Comparison of ENCODE assay signal across 11 mouse cellular contexts in genomic region chr9:20703832-20704380, GRCm38 (mm10). TPM values are rescaled to one million over a fixed set of nuclear protein-coding genes. Genes with fewer than 3 reads are reported as not detected.
DNase-seq lines count a peak whose midpoint lies in the region; ATAC-seq and TF ChIP-seq lines count a peak whose summit lies in the region.
"Had no signal": no experiment of that assay in that cellular context is flagged by ENCODE, and none has a peak within 500 bp of the region (broad histone marks: within the 10 kb centered on the region; RNA-seq: fewer than 3 reads in every experiment).

No protein-coding gene starts in this region.

- 0 out of 2 replicates have a peak, but pooled peaks have one; percentile 35 for ATAC-seq in embryonic facial prominence, embryonic 11.5 days (replicated peaks; ENCODE audit: insufficient number of reproducible peaks, low FRiP score, low TSS enrichment, low read depth)
- ATAC-seq in midbrain, embryonic 12.5 days (ENCODE audit: low FRiP score, low read depth): peak; percentile 81
- ATAC-seq: CD4-positive, CD25-positive, alpha-beta regulatory T cell, adult 4 months; liver, embryonic 12.5 days had no signal

- H3K4me3 ChIP-seq in layer of hippocampus, adult 2 months: no peak overlapping the region
- H3K4me3 ChIP-seq in embryonic facial prominence, embryonic 11.5 days (ENCODE audit: low read depth, low read length): no peak overlapping the region
- H3K4me3 ChIP-seq in gastrocnemius, adult 2 months: no peak overlapping the region
- no peak overlapping the region for H3K4me3 ChIP-seq in midbrain, embryonic 12.5 days
- H3K4me3 ChIP-seq: liver, embryonic 12.5 days had no signal

- H3K4me1 ChIP-seq in embryonic facial prominence, embryonic 11.5 days (ENCODE audit: control insufficient read depth, insufficient read depth, low read length): no peaks in the 10 kb centered on the region
- H3K4me1 ChIP-seq in midbrain, embryonic 12.5 days: peaks cover 13% of the 10 kb centered on the region
- H3K4me1 ChIP-seq: liver, embryonic 12.5 days had no signal

- DNase-seq in layer of hippocampus, adult 2 months (ENCODE audit: low spot score in 2 of 2): no peak
- no peak for DNase-seq in layer of hippocampus, adult 18-20 months (ENCODE audit: low spot score in 2 of 2)
- DNase-seq in embryonic facial prominence, embryonic 11.5 days (ENCODE audit: low spot score): no peak
- DNase-seq in gastrocnemius, adult 2 months: peak; percentile 47
- no peak for DNase-seq in kidney, postnatal 10 days
- no peak for DNase-seq in spleen, adult 12 weeks (ENCODE audit: low spot score)
- DNase-seq in lung, postnatal 10 days: no peak

- H3K36me3 ChIP-seq in embryonic facial prominence, embryonic 11.5 days (replicated peaks; ENCODE audit: control insufficient read depth, insufficient read depth, low read depth, low read length): no peaks in the 10 kb centered on the region
- no peaks in the 10 kb centered on the region for H3K36me3 ChIP-seq in midbrain, embryonic 12.5 days
- H3K36me3 ChIP-seq: liver, embryonic 12.5 days had no signal

- 59% methylated on average over 8 of the region's 8 CpGs for WGBS in embryonic facial prominence, embryonic 11.5 days
- WGBS in midbrain, embryonic 12.5 days: 43% methylated on average over 8 of the region's 8 CpGs

- no peaks in the 10 kb centered on the region for H3K9me3 ChIP-seq in embryonic facial prominence, embryonic 11.5 days (replicated peaks; ENCODE audit: control insufficient read depth, low read length)
- H3K9me3 ChIP-seq in midbrain, embryonic 12.5 days: no peaks in the 10 kb centered on the region
- H3K9me3 ChIP-seq: liver, embryonic 12.5 days had no signal

- no peak overlapping the region for H3K4me2 ChIP-seq in embryonic facial prominence, embryonic 11.5 days (ENCODE audit: low read depth, low read length)
- peak overlapping the region; percentile 24 for H3K4me2 ChIP-seq in midbrain, embryonic 12.5 days (replicated peaks)
- H3K4me2 ChIP-seq: liver, embryonic 12.5 days had no signal

- H3K9ac ChIP-seq in embryonic facial prominence, embryonic 11.5 days (replicated peaks; ENCODE audit: low read length): no peak overlapping the region
- no peak overlapping the region for H3K9ac ChIP-seq in midbrain, embryonic 12.5 days (replicated peaks)
- H3K9ac ChIP-seq: liver, embryonic 12.5 days had no signal

- TF ChIP-seq CTCF in layer of hippocampus, adult 2 months (conservative IDR thresholded peaks at IDR 0.05): no peak
- TF ChIP-seq CTCF in gastrocnemius, adult 2 months (IDR thresholded peaks at IDR 0.05): no peak

- no peaks in the 10 kb centered on the region for H3K27me3 ChIP-seq in embryonic facial prominence, embryonic 11.5 days (ENCODE audit: control insufficient read depth, insufficient read depth, low read length)
- H3K27me3 ChIP-seq in midbrain, embryonic 12.5 days: no peaks in the 10 kb centered on the region
- H3K27me3 ChIP-seq: liver, embryonic 12.5 days had no signal

- intact Hi-C loops in gastrocnemius, adult 2 months (cut with DNase I): no loop called here

- peak overlapping the region; percentile 47; the same call in 1 of the 2 replicates for H3K27ac ChIP-seq in layer of hippocampus, adult 2 months
- no peak overlapping the region for H3K27ac ChIP-seq in embryonic facial prominence, embryonic 11.5 days (replicated peaks; ENCODE audit: low read depth, low read length)
- H3K27ac ChIP-seq in gastrocnemius, adult 2 months: no peak overlapping the region
- peak overlapping the region; percentile 76 for H3K27ac ChIP-seq in midbrain, embryonic 12.5 days (replicated peaks)
- H3K27ac ChIP-seq: liver, embryonic 12.5 days had no signal

RNA-seq across cellular contexts. Expression of gene Olfm2, which starts 42.2 kb away (rescaled TPM):
- 10 to 100 TPM; 31.6 to 37.6 TPM for total RNA-seq in layer of hippocampus, adult 2 months (2021)
- 10 to 100 TPM; 32.0 to 38.5 TPM for total RNA-seq in layer of hippocampus, adult 18-20 months (2021)
- polyA plus RNA-seq in embryonic facial prominence, embryonic 11.5 days (2014; fragmentation: Nextera tagmentation; extraction: Ambion mirVana): 11.0 and 13.9 TPM in 2 replicates
- under 1 TPM; 0.20 TPM for total RNA-seq in gastrocnemius, adult 2 months (2021)
- polyA plus RNA-seq in midbrain, embryonic 12.5 days (2016; fragmentation: Nextera tagmentation; extraction: Ambion mirVana): 40.8 and 42.9 TPM in 2 replicates
- total RNA-seq: megakaryocyte, adult 5-6 weeks had no signal

RNA-seq across cellular contexts. Expression of gene Pin1, which starts 52.0 kb away (rescaled TPM):
- total RNA-seq in layer of hippocampus, adult 2 months (2021): 10 to 100 TPM; 32.8 to 34.0 TPM
- total RNA-seq in layer of hippocampus, adult 18-20 months (2021): 10 to 100 TPM; 33.9 to 34.8 TPM
- polyA plus RNA-seq in embryonic facial prominence, embryonic 11.5 days (2014; fragmentation: Nextera tagmentation; extraction: Ambion mirVana): 59.5 and 62.5 TPM in 2 replicates
- total RNA-seq in gastrocnemius, adult 2 months (2021): 10 to 100 TPM; 13.0 to 15.0 TPM
- polyA plus RNA-seq in midbrain, embryonic 12.5 days (2016; fragmentation: Nextera tagmentation; extraction: Ambion mirVana): 54.6 and 54.8 TPM in 2 replicates

RNA-seq across cellular contexts. Expression of gene Fbxl12, which starts 59.3 kb away (rescaled TPM):
- 10 to 100 TPM; 25.5 to 27.7 TPM for total RNA-seq in layer of hippocampus, adult 2 months (2021)
- 10 to 100 TPM; 22.5 to 22.7 TPM for total RNA-seq in layer of hippocampus, adult 18-20 months (2021)
- 8.5 and 11.5 TPM in 2 replicates for polyA plus RNA-seq in embryonic facial prominence, embryonic 11.5 days (2014; fragmentation: Nextera tagmentation; extraction: Ambion mirVana)
- 1 to 10 TPM; 4.7 to 5.3 TPM for total RNA-seq in gastrocnemius, adult 2 months (2021)
- polyA plus RNA-seq in midbrain, embryonic 12.5 days (2016; fragmentation: Nextera tagmentation; extraction: Ambion mirVana): 19.2 and 20.5 TPM in 2 replicates

Comparison
In these comparisons a context has a peak if more than half of its experiments do, and no peak if none do; other contexts are left out.
1. H3K27ac ChIP-seq: peak in layer of hippocampus, adult 2 months (single experiment) and midbrain, embryonic 12.5 days (single experiment); none in embryonic facial prominence, embryonic 11.5 days (single experiment) and gastrocnemius, adult 2 months (single experiment).
2. RNA of gene Olfm2, which starts 42.2 kb away (total RNA-seq): 32.0 to 38.5 TPM in layer of hippocampus, adult 18-20 months and 31.6 to 37.6 TPM in layer of hippocampus, adult 2 months; 0.20 TPM in gastrocnemius, adult 2 months; every median in the first group is over 10 times any median in the second.